Mouse (Mus musculus): ENCODE measurements around the gene Add3.

- TF ChIP-seq CTCF (conservative IDR thresholded peaks at IDR 0.05; ENCODE audit: low read length) (no peak), POU5F1 (IDR thresholded peaks at IDR 0.05; ENCODE audit: borderline replicate concordance, low read length) (no peak)
Measured at GRCm38 (mm10) chr19:53092251-53092650, 48.0 kb upstream of the Add3 start.

Data from E14TG2a.4 (cell line).